Mouse (Mus musculus) left cerebral cortex, postnatal 10 days (tissue): Measurements from ENCODE around the gene Capn12. TPM values are rescaled to one million over a fixed set of nuclear protein-coding genes. Genes with fewer than 3 reads are reported as not detected.

Source experiments
- DNase-seq, 2 experiments: peaks; one replicate each; pipeline ENCODE4 v3.0.0; 2021 to 2022; ENCODE audit warnings: low spot score in 2 of 2, mixed read lengths in 1 of 2; ENCODE audit errors: extremely low spot score in 1 of 2
- intact Hi-C: fragments of 180-260 bp; cut with DNase I; formaldehyde crosslinking; loops from one replicate; pipeline ENCODE4 v1.15.1; 2025
- total RNA-seq, 2 experiments: library from RNA; stranded (reverse); gene quantifications; 2 replicates each; pipeline ENCODE4 v1.2.3; 2021

The Capn12 gene
- total RNA-seq, 2 experiments from 2014 or later = 0.53 to 0.69 TPM

DNA sequence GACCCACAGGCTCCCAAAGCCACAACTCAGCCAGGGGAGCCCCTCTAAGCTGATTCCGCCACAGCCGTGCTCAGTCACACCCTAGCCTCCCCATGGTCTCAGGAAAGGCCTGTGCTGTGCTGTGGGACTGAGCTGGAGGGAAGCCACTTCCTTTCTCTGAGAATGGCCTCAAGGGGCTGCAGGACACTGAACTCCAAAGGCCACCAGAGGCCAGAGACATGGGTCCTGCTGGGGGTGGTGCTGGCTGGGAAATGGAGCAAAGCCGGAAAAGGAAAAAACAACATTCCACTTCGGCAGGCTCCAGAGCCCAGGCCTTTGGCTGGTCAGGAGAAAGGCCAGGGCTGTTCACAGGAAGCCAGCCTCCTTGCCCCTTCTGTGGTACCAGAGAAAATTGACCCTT, 30.4 kb downstream of the Capn12 start:
- DNase-seq = peak in 1 of 2 experiments; percentile 88
- intact Hi-C loops = no loop called here

DNA sequence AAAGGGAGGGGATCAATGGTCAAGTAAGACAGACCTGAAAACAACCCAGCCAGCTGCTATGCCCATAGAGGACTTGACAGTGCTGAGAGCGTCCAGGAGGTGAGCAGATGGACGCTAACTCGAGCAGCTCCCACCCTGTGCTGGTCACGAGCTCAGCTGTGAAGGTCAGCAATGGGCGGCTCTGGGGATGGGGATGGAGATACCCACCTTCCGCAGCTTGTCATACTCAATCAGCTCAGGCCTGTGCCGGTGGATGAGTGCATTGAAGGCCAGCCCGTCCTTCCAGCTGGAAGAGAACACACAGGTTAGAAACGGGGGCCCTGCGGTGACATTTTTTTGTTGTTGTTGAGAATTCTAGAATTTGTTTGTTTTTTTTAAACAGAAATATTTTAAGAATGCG, 31.9 kb downstream of the Capn12 start:
- intact Hi-C loops = no loop called here
- peak in 1 of 2 experiments; percentile 34 for DNase-seq

DNA sequence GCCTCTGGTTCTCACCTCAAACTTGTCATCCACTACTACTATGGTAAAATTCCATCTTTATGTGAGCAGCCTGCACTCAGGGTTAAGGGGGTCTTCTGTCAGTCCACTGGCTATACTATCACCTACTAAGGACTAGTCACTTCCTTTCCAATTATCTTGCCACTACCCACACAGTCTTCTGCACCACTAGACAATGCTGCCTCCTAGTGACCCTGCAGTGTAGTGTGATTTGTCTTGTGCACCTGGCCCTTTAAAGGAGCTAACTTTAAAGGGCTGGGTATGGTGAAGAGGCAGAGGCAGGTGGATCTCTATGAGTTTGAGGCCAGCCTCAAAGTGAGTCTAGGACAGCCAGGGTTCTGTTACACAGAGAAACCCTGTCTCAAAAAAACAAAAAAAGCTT, 35.3 kb downstream of the Capn12 start:
- DNase-seq = peak in 1 of 2 experiments; percentile 18
- intact Hi-C loops = no loop called here

DNA sequence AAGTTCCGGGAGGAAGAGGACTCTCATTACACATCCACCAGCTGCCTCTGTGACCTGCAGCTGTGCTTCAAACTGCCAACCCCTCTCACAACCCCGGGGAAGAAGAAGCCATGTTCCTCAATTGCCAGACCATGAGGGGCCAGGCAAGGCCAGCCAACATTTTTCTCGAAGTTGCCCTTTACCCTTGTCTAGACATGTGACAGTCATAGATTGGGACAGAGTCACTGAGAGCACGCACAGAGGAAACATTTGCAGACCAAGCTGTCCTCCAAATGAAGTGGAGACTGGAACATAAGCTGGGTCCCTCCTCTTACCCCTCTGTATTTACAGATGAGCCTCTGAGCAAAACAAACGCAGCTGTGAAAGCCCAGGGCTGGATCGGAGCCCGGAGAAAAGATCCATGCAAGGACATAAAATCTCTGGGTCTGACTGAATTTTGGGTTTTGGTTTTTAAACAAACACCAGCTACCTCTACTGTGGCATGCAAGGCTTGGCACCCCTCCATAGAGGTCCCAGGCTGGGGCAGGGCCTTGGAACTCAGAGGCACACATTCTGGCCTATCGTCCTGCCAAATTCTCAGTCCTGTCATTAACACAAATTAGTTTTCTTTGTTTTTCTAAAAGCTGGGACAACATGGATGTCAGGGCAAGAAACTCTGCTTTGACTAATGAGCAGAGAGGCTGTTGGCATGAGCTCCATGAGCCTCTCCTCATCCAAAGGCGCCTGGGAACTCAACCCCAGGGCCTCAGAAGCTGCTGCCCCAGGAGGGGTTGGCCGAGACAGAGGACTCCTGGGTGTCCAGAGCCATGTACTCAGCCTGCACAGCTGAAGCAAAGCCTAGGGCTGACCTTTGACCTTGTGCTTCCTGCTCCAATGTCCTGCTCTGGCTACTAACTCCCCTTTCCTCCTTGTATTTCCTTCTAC, 36.5 kb downstream of the Capn12 start:
- intact Hi-C loops = no loop called here
- peak; percentile 48 to 85 for DNase-seq

DNA sequence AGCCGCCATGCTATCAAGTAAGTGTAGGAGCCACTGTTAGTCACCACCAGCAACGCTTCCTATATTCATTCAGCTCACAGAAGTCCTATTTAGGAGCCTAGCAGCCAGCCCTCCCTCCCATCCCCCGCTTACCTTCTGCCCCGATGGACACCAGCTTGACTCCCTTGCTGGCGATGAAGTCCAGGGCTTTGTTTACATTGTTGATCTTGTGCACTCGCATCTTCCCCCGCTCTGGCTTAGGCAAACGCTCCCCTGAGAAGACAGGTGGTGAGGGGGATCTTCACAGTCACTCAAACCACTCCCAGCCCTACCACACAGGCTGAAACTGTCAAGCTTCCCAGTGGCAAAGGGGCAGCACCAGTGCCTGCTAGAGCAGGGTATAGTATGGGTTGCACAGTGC, 37.3 kb downstream of the Capn12 start:
- intact Hi-C loops = no loop called here
- DNase-seq = no peak

DNA sequence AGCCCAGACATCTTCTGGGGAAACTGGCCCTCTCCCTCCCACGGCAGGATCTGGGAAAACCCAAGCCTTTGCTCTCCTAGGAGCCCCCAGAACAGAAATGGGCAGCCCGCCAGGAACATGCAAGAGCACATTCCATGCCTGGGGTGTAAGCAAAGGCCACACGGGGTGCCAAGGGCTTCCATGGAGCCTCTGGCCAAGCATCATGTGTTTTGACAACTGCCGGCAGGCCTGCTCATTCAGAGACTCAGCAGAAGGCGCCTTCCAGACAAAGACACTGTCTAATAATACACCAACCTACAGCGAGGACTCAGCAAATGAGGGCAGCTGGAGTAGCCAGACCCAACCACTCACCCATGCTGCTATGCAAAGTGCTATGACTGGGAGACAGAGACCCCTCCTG, 38.6 kb downstream of the Capn12 start:
- intact Hi-C loops = loop anchor here (5.0 kb wide), 1 partner anchor 42 kb away; the partner anchor contains the start of gene Actn4

DNA sequence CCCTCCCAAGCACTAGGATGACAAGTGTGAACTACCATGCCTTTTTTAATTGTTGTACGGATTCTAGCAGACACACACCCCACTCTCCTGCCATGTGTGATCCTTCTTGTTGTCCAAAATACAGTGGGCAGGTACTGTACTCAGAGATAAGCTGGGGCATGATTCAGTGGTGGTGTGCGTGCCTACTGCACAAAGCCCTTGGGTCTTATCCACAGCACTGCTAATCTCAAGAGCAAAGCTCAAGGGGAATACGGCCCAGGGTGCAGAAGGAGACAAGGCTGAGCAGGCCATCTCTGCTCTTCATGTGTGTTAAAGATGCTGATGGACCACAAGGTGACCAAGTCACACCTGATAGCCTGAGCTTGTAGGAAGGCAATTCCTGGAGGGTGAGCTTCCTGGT, 40.0 kb downstream of the Capn12 start:
- DNase-seq = no peak
- intact Hi-C loops = loop anchor here (5.0 kb wide), 1 partner anchor 41 kb away; the partner anchor contains the start of gene Actn4

More for the DNA sequence above, 38.6 kb downstream of the Capn12 start:
- peak; percentile 49 to 94 for DNase-seq

DNA sequence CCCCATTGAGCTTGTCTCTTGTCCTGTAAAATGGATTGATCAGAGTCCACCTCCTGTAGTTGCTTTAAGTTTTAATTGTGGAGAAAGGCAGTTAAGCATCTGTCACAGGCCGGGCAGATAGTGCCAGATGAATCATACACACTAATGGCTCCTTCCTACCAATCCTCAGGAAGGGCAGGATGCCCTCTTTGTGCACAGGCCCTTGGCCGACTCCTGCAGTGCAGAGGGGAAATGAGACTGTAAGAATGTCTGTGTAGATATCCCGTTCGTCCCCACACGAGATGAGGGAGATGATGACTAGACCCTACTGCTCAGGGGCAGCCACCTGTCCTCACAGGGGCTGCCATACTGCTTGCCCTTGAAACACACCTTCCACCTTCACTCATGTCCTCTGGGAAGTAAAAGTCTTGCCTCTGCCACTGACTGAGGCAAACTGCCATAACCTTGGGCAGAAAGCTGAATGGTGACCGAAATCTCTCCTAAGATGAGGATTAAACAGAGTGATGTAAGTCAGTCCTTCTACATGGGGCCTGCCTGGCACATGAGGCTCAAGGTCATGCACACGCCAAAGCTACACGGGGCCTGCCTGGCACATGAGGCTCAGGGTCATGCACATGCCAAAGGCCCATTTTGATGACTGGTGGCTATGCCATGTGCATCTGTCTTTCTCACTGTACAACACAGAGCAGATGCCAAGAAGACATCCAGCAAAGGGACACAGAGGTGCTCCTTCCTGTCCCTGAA, 40.7 kb downstream of the Capn12 start:
- DNase-seq = peak in 1 of 2 experiments; percentile 17
- intact Hi-C loops = loop anchor here (5.0 kb wide), 1 partner anchor 40 kb away; the partner anchor contains the start of gene Actn4

DNA sequence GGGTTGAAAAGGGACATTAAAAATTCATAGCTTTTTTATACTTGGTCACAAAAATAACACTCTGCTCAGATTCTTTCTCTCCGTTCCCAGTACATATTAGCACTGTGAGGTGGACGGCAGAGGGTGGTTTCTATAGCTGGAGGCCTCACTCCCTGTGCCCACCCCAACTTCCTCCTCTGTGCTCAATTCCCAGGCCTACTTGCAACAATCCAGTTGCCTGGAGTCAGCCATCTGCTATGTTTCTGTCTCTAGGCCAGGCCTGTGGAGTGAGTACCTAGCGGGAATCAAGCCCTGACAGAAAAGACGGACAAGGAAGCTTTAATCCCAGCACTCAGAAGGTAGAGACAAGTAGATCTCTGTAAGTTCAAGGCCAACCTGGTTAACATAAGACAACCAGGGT, 41.4 kb downstream of the Capn12 start:
- intact Hi-C loops = loop anchor here (5.0 kb wide), 1 partner anchor 40 kb away; the partner anchor contains the start of gene Actn4
- DNase-seq = peak in 1 of 2 experiments; percentile 27

DNA sequence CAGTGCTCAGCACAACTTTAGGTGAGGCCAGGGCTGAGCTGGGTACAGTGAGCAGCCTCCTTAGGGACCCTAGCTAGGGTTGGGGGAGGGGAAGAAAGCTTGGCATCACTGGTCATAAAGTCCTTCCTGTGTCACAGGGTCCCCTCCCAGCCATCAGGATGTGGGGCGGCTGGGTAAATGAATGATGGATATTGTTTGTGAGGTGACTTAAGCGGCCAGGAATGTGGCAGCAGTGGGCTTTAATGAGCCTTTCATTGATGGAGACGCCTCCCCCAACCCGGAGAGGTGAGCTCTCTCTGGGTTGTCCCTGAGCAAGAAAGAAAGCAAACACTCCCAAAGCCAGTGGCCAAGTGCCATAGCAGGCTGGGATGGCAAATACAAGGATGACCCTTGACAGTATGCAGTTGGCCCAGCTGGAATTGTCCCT, 42.7 kb downstream of the Capn12 start:
- intact Hi-C loops = loop anchor here (5.0 kb wide), 1 partner anchor 38 kb away; the partner anchor contains the start of gene Actn4
- DNase-seq = peak in 1 of 2 experiments; percentile 55

DNA sequence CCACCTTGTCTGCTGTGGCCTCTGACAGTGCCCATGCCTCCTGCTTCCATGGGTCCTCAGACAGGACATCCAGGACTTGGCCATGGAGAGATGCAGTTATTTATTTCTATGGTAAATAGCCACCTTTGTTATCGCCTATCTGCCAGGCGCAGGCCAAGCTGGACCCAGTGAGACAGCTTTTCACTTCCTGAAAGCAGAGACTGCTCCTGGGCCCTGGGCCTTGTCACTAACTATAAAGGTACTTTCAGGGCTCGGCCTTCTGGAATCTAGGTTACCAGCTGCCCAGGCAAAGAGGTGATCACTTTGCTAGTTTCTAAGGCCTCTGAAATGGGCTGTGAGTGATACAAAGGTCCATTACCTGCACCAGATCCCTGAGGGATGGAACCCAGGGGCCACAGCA, 43.6 kb downstream of the Capn12 start:
- intact Hi-C loops = loop anchor here (5.0 kb wide), 1 partner anchor 37 kb away; the partner anchor contains the start of gene Actn4
- DNase-seq = no peak

DNA sequence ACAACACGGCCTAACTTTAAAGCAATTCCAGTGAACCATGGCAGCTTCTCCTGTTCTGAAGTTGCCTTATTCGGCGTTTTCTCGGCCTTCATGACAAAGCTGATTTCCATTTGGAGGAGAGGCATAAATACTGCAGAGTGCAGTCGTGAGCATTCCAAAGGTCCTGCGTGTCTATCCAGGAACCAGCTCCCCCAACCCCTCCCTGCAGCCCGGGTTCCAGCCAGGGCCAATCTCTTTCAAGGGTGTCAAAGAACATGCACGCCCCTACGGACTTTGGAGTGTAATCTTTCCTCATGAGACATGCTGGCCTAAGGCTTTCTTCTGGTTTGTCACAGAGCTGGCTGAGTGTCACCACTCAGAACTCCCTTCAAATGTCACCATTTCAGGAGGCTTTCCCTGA, 44.1 kb downstream of the Capn12 start:
- peak in 1 of 2 experiments; percentile 62 for DNase-seq
- intact Hi-C loops = no loop called here

DNA sequence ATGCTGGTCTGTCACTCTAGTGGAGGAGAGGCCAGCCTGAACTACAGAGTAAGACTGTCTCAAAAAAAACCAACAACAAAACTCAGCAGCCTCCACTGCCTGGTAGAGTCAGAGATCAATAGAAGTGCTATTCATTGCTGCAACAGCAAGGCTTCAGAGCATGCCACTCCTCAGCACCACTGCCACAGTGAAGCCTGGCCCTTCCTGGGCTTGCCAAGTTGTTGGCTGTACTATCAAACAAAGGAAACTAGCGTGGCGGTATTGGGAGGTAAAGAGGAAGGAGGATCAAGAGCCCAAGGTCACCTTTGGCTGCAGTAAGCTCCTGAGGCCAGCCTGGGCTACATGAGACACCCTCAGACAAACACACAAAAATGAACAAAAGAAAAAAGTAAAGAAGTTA, 45.0 kb downstream of the Capn12 start:
- peak in 1 of 2 experiments; percentile 15 for DNase-seq
- intact Hi-C loops = no loop called here

DNA sequence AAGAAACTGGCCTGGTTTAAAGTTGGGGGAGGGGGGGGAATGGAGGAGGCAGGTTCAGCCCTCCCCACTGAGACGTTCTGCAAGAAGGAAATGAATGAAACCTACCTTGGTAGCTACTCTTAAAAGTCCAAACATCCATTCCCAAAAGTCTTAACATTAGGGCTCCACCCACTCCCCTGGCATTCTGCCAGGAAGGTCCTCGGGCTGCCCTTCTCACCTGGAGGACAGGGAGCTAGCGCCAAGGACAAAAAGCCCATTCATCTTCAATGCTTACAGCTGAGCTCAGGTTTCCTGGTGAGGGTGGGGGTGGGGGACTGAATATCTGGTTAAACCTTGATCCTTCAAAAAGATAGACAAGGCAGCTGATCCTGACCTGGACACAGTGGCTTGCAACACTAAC, 48.2 kb downstream of the Capn12 start:
- intact Hi-C loops = no loop called here
- peak in 1 of 2 experiments; percentile 42 for DNase-seq

DNA sequence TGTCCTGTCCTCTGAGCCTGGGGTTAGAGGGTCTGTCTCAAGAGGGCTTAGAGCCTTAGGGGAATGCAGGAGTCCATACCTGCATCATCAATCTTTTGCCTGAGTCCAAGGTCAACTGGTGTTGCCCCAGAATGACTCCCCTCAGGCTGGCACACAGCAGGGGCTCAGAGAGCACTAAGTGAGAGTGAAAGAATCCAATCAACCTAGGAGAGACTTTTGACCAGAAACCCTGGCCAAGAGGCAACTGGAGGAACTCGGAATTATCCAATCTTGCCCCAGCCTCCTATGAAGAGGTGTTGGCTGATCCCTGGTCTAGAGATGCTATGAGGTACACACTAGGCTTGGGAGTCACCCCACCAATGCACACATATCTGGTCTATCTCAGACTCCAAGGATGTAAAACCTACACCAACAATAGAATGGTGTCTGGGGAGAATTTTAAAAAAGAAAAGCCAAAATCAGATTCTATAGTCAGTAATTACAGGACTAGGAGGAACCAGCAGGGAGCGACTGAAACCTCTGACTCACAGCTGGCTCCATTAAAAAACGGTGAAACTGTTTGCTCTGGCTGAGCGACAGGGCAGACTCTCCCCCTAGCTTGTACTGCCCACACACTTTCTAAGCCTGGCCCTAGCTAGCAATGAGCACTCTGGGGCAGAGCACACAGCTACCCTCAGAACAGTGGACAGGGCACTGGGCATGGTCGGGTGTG, 49.3 kb downstream of the Capn12 start:
- no peak for DNase-seq
- intact Hi-C loops = no loop called here

DNA sequence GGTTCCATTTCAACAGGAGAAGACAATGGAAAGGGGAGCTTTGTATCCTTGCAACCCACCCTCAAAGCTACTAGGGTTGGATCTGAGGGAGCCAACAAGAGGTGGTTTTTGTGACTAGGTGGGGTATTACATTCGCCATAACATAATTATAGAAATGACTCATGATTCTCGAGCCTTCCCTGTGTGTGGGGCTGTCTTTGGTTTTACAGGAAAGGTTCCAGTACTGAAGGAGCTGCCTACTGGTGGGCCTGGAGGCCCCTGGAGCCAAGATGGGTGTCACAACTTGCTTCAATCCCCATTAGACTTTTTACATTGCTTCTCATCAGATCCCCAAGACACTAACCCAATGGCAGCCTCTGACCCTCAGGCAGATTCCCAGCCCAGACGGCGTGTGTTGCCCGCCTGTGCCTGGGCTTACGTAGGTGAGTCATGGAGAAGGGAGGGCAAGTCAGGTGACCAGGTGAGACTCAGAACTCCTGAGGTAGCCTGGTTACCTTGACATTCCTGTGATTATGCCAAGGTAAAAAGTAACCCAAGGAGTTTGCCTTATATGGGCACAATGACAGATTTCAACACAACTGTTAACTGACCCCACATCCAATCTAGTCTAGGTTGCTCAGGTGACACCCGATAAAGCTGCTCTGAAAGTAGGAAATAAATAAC, 49.9 kb downstream of the Capn12 start:
- intact Hi-C loops = no loop called here
- DNase-seq = no peak

DNA sequence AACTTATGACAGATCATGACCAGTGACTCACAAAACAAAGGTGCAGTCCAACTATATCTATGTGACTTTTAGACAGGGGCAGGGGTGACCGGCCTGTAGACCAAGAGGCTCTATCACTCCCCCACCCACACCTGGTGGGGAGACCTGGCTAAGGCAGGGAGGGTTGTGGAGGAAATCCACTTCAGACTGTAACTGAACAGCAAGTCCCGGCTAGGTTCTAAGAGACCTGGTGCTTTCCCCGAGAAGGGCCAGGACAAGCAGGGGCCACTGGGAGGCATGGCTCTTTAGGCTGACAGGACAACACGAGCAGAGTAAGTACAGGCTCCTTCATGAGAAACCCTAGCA, 50.4 kb downstream of the Capn12 start:
- DNase-seq = no peak
- intact Hi-C loops = no loop called here

DNA sequence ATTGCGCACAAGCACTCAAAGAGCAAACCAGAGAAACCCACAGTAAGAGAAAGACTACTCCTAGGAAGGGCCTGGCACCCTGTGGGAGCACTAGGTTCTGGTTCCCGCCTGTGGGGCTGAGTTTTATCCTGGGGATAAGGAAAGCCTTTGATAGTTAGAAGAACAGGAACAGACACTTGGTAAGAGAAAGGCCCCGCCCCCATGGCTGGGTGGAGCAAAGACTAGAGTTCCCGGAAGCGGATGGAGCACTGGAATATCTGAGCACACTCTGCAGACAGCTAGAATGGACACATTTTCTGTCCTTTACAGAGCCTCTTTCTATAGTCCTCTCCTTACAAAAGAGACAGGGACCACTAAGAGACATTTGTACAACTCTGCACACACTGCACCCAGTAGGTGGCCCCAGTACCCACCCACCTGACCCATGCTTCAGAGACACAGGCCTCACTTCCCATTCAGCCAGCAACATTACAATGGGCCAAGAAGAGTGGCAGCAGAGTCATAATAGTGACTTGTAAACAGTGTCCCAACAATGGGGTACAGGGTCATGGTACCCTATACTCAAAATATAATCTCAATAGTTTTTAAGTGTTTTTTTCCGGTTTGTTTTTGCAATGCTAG, 51.3 kb downstream of the Capn12 start:
- intact Hi-C loops = no loop called here

More for the DNA sequence above, 51.3 kb downstream of the Capn12 start:
- DNase-seq = peak in 1 of 2 experiments; percentile 60
